Mouse (Mus musculus): ENCODE results near the gene Fgfr2.
A peak's percentile ranks its signal among the peaks of the same experiment; 100 is the strongest.

Fgfr2 gene

DNA sequence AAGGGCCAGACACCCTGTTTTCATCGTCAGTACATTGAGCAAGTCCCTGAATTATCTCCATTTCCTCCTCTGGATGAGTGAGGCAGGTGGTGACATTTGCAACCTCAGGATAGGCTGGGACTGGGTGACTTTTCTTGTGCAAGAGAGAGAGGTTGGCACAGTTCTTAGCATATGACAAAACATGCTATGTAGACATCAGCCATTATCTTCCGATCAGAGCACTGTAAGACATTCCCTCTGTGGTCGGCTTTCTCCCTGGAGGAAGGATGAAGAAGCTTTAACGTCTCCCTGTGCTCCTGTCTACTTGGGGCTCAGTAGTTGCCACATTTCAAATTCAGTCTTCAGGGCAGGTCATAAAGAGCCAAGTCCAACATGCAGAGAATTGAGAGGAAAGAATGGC lies 1858.9 kb downstream of the Fgfr2 start:
- no peak for DNase-seq (ENCODE audit: low read depth, low spot score)

DNA sequence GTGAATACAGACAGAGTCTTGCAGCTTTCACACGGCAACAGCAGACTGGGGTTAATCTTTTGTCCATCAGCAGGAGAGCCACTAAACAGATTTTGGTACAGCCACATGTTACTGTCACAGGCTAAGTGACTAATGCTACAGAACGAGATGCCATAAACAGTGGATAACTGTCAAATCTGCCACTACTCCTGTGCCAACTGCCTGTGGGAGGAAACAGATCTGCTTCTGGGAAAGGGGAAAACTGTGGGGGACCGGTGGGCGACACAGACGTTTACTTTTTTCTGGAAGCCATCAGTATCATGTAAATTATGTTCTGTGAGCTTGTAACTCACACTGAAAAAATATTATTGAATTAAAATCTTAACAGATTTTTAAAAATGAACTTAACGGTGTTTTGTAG lies 1862.2 kb downstream of the Fgfr2 start:
- DNase-seq (ENCODE audit: low read depth, low spot score): peak; percentile 57

DNA sequence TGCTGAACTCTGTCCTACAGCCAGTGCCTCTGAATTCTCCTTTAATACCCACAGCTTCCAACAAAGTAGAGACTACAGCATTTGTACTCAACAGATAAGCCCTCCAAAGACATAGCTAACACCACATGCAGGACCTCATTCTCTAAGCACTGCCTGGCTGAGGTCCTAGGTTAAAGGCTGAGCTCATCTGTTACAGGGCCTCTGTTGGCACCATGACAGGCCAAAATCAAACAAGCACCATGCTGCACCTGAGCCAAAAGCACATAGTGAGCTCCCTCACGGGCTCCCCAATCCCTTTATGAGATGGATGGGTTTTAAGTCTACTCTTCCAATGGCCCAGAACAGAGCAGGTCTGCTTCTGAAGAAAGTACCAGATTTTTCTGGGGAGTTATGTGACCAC lies 1865.8 kb downstream of the Fgfr2 start:
- no peak for DNase-seq (ENCODE audit: low read depth, low spot score)

DNA sequence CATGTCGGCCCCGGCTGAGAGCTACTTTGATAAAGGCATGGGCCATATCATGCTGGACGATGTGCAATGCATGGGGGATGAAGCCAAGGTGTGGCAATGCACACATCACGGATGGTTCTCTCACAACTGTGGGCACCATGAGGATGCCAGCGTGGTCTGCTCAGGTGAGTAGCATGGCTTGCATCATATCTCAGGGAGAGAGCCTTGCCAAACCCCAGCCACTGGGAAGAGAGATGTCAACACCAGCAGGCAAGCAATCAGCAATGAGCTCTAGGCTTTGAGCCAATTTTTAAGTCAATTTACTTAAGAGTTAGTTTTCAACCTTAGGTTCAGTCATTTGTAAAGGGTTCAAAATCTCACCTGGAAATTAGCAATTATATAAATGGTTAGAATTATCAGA lies 1866.3 kb downstream of the Fgfr2 start:
- DNase-seq (ENCODE audit: low read depth, low spot score): no peak

DNA sequence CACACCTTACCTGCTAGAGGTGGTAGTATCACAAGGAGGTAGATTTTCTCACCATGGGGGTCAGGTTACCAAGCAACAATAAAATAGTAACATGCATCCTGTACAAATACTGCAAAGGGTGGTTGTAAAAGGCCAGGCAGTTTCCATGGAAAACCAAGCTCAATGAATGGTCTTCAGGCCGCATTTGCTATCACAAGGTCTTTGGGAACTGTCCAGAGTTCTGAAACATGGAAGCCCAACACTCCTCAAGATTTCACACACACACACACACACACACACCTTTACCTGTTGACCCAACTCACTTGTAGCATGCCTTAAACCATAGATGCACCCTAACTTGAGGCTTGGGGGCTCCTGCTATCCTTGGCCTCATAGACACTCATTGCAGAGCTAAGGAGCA lies 1878.2 kb downstream of the Fgfr2 start:
- no peak for DNase-seq (ENCODE audit: low read depth, low spot score)

DNA sequence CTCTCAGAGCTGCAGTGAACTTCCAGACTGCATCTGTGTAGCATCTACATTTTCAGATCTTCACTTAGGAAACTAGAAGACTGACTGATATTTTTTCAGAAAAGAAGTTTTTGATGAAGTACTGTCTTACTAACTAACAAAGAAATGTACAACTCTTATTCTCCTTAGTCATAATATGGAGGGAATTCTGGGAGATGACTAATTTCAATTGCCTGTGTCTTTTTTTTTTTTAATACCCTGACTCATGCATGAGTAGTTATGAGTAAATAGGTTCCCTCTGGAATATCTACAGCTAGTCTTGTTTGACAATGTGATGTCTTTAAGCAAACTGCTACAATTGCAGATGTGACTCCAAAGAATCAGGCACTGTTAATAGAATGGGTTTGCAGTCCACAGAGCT lies 1887.1 kb downstream of the Fgfr2 start:
- no peak for DNase-seq (ENCODE audit: low read depth, low spot score)

DNA sequence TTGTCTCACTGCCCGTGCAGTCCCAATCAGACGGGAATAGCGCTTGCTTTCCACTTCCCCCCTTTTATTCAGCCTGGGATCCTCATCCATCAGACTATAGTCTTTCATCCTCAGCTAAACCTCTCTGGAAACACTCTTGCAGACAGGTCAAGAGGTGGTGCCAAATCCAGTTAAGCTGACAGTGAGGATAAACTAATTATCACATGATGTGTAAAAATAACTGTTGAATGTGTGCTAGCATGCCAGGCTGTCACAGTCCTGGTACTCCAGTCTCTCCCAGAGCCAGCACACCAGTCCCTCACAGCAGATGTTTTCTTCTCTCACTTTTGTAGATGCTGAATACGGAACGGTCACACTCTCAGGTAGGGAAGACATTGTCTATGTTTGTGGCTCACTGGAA lies 1900.1 kb downstream of the Fgfr2 start:
- no peak for DNase-seq (ENCODE audit: low read depth, low spot score)

DNA sequence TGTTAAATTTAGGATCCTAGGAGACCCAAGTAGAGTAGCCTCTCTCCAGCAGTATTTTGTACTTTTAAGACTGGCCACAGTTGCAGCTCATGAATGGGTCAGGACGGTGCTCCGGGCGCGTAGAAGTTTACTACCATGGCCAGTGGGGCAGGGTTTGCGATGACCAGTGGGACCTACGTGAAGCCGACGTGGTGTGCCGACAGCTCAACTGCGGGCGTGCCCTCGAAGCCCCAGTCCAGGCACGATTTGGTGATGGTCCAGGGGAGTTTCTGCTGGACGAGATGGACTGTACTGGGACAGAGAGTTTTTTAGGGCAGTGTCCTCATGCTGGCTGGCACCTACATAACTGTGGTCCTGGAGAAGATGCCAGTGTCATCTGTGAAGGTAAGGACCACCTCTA lies 1935.2 kb downstream of the Fgfr2 start:
- no peak for DNase-seq (ENCODE audit: low read depth, low spot score)

DNA sequence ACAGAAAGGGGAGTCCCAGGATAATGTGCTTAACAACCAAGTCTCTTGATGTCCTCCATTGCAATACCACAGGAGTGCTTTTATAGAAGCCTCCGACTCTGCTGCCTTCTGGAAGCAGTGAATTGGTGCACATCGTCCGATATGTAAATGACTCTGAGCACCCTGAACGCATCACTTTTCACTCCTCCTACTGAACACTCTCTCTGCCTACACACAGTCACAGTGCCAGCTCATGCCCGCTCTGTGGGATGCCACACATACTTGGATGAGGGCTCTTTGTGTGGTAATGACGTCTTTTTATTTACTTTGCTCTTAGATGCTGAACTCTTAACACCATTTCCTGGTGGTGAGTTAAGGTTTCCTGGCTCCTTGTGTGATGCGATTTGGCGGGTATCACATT lies 1936.1 kb downstream of the Fgfr2 start:
- peak; percentile 50 for DNase-seq (ENCODE audit: low read depth, low spot score)

DNA sequence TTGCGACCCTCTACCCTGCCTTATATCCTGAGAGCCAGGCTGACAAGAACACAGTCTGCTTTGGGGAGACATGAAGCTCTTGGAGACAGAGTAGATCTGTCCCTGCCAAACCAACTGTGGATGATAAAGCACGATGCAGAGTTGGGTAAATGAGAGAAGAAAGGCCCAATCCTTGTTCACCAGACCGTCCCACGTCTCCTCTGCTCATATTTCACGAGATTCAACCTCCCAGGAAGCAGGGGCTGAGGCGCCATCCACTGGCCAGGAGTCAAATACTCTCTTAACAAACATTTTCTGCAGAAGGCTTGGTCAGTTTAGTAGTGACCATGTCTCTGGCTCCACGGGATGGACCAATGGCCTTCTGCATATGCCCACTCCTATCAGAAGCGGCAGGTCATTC lies 1938.8 kb downstream of the Fgfr2 start:
- no peak for DNase-seq (ENCODE audit: low read depth, low spot score)

DNA sequence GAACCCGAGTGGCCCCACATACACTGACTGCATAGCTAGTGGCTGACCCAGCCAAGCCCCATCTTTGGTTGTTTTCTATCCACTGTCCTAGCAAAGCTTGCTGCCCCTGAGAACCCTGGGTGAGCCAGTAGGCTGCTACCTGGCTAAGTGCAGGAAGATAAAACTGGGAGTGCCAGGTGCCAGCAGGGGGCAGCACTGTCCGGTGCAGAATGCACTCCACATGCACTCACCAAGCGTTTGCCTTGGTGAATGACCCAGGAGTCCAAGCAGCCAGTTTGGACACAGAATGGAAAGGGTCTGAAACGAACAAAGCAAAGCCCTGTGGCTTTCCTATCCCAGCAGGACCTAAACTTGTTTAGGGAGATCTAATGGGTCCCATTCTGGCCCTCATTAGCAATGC lies 1940.5 kb downstream of the Fgfr2 start:
- no peak for DNase-seq (ENCODE audit: low read depth, low spot score)

DNA sequence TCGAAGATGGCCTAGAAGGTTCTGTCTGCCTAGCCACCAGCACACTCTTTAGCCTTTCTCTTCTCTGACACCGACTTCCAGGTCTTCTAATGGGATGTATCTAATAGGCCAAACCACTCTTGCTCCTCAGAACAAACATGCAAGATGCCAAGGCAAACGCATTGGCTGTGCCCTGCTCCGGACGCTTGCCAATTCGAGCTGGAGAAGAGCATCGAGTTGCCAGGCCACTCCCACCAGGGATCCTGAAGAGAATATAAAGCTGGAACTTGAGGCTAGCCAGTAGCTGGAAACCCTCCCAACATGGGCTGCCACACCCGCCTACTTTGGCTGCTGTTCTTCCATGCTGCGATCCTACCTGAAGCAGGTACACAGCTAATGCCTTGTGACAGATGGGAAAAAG lies 1949.0 kb downstream of the Fgfr2 start, which contains the start of gene 5430419D17Rik:
TSS of gene 5430419D17Rik (plus strand) at position 282 of the 400 bp plus-strand sequence.
- no peak for DNase-seq (ENCODE audit: low read depth, low spot score)

DNA sequence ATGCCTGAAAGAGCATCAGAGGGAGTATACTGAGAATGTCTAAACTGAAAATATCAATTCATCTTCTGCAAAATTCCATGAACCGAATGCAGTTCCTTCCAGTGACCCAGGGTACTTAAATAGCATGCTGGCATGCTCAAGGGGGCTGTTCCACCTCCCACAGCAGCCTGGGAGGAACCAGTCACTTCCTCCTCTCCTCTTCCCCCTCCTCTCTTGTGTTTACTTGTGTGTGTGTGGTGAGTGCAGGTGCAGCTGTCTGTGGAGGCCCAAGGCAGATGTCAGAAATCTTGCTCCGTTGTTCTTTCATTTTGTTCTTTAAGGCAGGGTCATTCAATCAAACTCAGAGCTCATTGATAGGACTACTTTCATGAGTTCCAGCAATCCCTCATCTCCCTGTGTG lies 1954.1 kb downstream of the Fgfr2 start:
- no peak for DNase-seq (ENCODE audit: low read depth, low spot score)

DNA sequence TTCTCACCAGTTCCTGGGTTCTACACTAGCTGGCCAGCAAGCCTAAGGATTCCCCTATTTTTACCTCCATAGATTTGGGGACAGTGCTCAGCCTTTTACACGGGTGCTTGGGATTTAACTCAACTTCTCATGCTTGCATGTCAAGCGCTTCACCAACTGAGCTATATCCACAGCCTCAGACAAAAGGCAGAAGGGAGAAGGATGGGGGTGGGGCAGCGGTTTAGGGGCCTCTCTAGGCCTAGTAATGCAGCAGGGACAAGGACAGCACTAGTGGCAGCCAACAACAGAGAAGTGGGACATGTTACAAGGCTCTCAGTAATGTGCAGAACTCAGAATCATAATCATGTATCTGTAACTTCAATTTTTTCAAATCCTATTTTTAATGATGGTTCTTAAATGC lies 1955.4 kb downstream of the Fgfr2 start:
- no peak for DNase-seq (ENCODE audit: low read depth, low spot score)

DNA sequence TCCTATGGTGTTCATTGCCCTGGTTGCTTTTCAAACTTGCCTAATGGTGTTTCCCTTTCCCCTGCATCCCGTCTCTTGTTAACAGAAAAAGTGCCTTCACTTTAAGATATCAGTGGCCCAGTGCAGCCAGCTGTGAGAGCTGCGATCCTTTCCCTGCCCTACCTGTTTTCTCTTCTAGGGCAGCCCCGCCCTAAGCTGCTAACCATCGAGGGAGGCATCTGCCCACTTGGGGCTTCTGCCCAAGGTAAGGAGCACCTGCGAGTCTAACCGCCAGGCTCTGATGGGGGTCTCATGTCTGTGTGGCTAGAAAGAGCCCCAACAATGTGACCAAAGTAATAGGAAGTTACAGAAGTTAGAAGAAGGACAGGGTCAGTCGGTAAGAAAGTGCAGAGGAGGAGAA lies 1960.9 kb downstream of the Fgfr2 start:
- DNase-seq (ENCODE audit: low read depth, low spot score): no peak

DNA sequence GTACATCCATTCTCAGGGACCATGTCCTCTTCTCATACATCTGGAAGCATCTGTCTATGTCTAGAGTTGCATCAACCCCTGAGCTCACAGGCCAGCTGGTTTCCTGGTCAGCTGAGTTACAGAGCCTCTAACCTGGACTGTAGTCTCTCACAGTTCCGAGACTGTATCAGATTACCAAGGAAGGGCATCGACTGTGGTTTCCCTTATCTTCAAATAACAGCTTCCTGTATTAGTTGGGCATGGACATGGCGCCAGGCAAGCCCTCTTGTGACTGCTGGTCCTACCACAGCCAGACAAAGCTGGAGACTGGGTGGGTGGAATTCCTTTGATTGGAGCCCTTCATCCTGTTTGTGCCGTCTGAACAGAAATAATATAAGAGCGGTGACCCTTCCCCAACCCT lies 1970.1 kb downstream of the Fgfr2 start:
- no peak for DNase-seq (ENCODE audit: low read depth, low spot score)

DNA sequence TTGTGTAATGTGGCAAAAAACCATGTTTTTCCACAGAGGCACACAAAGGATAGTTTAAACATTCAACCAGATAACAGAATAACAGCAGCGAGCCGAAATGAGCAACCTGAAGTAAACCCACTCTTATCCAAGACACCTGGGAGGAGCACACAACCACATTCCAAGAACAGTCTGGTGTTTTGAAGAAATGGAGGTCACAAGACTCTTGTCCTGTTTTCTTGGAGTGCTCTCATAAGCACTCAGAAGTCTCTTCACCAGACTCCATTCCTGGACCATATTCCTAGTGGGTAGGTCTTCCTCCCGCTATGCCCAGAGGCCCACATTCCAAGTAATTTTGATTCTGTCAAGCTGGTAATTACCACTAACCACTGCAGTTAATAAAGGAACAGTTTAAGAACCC lies 1973.0 kb downstream of the Fgfr2 start:
- DNase-seq (ENCODE audit: low read depth, low spot score): no peak

DNA sequence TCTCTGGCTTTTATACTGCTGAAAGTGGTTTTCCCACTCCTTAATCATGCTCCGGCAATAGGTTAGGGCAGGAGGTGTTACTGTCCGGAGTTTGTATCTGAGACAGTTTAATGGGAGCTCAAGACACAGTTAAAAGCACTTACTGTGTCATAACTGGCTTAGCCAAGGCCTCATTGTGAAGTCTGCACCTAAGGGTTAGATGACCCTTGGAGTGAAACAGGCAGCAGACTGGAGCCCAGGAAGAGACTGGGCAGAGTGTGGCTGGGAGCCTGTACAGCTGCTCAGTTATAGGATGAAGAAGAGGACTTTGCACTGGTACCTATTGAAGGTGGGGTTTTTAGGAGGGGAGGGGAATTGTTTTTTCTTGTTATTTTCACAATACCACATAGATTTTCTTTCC lies 1976.9 kb downstream of the Fgfr2 start, which contains the start of gene 4933402N03Rik:
TSS of gene 4933402N03Rik (minus strand) at position 101 of the 400 bp plus-strand sequence.
- DNase-seq (ENCODE audit: low read depth, low spot score): no peak

DNA sequence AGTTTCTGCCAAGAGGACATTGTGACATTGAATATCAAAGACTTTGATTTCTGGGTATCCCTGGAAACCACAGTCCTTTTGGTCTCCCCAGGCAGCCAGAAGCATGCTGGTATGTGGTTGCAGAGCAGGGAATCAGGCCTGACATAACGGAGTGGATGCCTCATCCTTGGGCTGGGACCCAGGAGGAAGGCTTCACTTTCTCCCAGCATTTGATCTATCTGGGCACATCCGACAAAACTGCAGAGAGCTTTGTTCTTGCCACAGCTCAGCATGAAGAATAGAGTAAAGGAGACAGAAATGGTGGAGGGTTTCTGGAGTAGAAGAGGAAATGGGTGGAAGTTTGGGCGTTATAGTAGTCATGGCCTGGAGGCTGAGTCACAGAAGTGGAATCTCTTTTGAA lies 1990.0 kb downstream of the Fgfr2 start:
- no peak for DNase-seq (ENCODE audit: low read depth, low spot score)

DNA sequence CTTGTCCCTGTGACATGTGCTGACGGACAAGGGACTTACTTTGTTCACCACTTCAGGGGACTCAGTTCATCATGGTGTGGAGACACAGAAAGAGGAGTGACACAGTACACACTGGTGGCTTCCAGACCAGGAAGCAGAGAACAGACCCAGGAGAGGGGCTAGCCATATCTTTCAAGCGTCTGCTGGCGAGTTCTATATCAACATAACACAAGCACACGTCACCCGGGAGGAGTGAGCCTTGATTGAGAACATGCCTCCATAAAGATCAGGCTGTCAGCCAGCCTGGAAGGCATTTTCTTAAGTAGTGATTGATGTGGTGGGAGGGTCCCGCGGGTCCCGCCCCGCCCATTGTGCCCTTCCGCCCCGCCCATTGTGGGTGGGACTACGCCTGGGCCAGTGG lies 1993.1 kb downstream of the Fgfr2 start:
- no peak for DNase-seq (ENCODE audit: low read depth, low spot score)

DNA sequence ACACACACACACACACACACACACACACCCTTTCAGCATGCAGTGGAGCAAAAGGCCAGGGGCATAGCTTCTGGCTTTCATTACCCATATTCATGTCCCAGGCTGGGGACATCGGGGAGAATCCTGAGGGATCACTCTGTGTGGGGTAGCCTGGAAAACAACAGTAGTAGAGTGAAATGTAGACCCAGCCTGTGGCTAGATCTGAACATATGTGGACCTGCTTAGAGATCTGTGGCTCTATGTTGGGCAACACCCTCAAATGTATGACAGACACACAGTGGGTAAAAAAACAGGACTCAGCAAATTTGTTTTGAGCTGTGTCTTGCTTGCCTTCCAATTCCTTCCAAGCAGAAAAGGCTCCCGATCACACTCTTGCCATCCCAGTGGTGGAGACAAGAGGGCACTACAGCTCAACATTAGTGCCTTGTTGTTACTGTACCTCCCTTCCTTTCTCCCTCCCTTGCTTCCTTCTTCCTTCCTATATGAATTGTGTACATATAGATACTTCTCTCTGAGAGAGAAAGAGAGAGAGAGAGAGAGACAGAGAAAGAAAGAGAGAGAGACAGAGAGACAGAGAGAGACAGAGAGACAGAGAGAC lies 2000.8 kb downstream of the Fgfr2 start:
- DNase-seq (ENCODE audit: low read depth, low spot score): no peak

DNA sequence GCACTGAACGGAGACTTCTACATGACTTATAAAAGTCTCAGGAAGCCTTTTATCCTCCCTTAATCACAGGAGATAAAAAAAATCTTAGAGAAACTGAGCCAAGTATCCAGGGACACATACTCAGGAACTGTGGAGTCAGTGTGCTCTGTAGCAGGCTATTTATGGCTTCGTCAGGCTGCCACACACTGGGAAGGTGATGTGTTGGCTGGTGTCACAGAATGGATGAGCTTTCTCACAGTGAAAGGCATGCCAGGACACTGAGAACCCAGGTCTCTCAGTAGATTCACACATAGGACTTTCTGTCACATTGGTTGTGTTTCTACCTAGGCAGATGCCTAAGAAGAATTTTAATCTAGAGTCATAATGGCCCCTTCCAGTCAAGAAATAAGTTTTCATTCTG lies 2008.7 kb downstream of the Fgfr2 start:
- DNase-seq (ENCODE audit: low read depth, low spot score): peak; percentile 23

DNA sequence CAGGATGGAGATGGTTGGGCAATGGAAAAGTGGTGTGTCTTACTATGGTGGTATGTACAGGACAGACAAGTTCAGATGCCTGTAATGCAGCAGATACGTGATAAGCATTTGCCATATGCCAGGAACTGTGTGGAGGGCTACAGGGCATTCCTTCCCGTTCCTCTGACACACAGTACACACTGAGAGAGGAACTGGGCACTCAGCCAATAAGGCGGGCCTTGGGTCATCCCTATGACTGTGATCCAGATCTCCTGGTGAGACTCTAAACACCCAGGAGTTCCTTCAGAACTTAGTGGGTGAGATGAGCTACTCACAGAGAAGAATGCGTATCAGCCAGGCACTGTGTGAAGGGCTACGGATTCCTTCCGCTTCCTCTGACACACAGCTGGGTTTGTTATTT lies 2009.5 kb downstream of the Fgfr2 start:
- no peak for DNase-seq (ENCODE audit: low read depth, low spot score)

DNA sequence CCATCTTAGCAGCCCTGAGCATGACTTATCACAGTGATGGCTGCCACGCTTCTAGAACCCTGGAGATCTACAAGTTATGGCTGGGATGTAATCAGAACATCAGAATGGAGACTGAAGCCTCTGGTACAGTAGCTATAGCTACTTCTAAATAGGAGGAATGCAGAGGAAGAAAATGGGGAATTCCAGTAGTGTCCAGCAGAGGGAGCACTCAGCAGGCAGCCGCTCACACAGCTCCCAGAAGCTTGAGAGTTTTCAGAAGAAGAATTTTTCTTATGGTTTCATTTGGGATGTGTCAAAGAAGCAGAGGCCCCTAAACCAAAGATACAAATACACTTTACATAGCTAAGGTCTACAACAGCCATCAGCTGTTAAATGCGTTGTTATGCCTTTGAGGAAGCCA lies 2010.7 kb downstream of the Fgfr2 start:
- DNase-seq (ENCODE audit: low read depth, low spot score): peak; percentile 43
